Mouse (Mus musculus): Measurements from ENCODE around the gene Strap. TPM values are rescaled to one million over a fixed set of nuclear protein-coding genes. Genes with fewer than 3 reads are reported as not detected.
A peak's percentile ranks its signal among the peaks of the same experiment; 100 is the strongest.
"Not testable (repeated sequence)": the region's sequence is repeated elsewhere in the genome, so short reads cannot be mapped to it uniquely, and the experiment has no call there.

The Strap gene
- 10 to 100 TPM; 72.1 to 73.9 TPM for total RNA-seq (2021)
- long read RNA-seq, experiment 1, transcript Strap-201 (10 exons, 2,650 nt) = major isoform, 127 of 134 reads
- long read RNA-seq, experiment 1, partial matches to known transcripts = 6 of 134 reads
- long read RNA-seq, experiment 1, other reads (novel, unspliced or antisense) = 1 of 134 reads
- long read RNA-seq, experiment 2, transcript Strap-201 (10 exons, 2,650 nt) = major isoform, 131 of 137 reads
- long read RNA-seq, experiment 2, partial matches to known transcripts = 3 of 137 reads
- long read RNA-seq, experiment 2, other reads (novel, unspliced or antisense) = 3 of 137 reads

DNA sequence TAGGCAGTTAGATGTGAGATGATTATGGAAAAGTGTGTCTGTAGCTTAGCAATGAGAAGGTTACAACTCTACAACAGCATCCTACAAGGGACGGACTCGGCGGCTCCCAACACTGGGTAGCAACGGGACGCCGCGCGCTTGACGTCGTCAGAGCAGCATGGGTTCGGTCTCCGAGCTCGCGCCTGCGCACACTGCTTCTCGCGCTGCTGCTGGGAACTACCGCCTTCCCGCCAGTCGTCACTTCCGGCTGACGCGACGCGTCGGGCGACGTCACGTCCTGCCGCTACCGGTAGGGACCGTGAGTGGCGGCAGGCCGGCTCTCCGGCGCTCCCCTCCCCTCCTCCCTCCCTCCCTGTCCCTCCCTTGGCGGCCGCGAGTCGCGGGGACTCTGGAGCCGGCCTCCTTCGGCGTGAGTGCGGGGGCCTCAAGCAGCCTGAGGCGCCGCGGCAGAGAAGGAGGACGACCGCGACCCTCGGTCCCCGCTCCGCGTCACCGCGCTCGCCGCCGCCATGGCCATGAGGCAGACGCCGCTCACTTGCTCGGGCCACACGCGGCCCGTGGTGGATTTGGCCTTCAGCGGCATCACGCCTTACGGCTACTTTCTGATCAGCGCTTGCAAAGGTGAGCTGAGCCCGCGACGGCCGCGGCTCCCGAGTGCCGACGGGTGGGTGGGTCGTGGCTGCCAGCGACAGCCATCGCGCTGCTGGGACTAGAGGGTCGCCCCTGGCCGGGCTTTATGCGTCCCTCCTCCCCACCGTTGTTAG, at the start of gene Strap:
TSS of gene Strap (plus strand) at position 233 of the 764 bp plus-strand sequence.
- DNase-seq = peak; percentile 96
- intact Hi-C loops (cut with DNase I; ENCODE audit: low total_unique reads) = no loop called here

GRCm38 (mm10) chr6:137687667-137688066, 47.2 kb upstream of the Strap start:
- DNase-seq = no peak
- intact Hi-C loops (cut with DNase I; ENCODE audit: low total_unique reads) = no loop called here

DNA sequence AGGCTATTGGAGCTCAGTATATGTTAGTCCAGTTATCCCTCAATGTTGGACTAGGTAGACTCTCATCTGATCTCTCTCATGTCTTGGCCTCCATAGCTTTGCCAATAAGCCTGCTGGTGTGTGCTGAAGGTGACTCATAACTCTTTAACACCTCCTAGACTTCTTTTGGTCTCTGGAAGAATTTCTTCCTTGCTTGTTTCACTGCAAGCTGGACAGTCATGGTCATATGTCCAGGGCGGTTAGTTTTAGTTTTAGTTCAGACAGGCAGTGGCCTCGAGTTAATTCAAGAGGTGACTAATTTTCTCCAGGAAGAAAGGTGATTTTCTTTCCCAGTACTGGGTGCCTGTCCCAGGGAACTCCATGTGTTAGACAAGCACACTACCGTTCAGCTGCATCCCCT, 46.8 kb upstream of the Strap start:
- intact Hi-C loops (cut with DNase I; ENCODE audit: low total_unique reads) = no loop called here
- DNase-seq = no peak

- intact Hi-C loops (cut with DNase I; ENCODE audit: low total_unique reads) = no loop called here
- no peak for DNase-seq
Observed at GRCm38 (mm10) chr6:137688506-137689105, 46.3 kb upstream of the Strap start.

GRCm38 (mm10) chr6:137690550-137691119, 44.2 kb upstream of the Strap start:
- intact Hi-C loops (cut with DNase I; ENCODE audit: low total_unique reads) = no loop called here

DNA sequence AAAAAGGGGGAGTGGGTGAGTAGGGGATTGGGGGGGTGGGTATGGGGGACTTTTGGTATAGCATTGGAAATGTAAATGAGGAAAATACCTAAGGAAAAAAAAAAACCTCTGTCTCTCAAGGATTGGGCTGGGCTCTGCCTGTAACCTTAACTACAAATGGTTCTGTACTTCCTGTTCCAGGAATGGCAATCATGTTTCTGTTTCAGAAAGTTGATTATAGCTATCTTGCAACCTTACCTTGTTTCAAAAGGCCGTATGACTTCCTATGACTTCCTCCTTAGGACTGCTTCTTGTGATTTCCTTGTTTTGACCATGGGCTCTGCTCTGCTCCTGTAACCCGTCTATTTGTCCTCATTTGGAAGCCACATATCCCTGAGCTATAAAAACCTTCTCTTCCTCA, 40.6 kb upstream of the Strap start:
- intact Hi-C loops (cut with DNase I; ENCODE audit: low total_unique reads) = no loop called here
- no peak for DNase-seq

More at GRCm38 (mm10) chr6:137690550-137691119, 44.2 kb upstream of the Strap start:
- DNase-seq = no peak

- intact Hi-C loops (cut with DNase I; ENCODE audit: low total_unique reads) = no loop called here
- no peak for DNase-seq
Observed at GRCm38 (mm10) chr6:137695046-137695445, 39.8 kb upstream of the Strap start.

GRCm38 (mm10) chr6:137696445-137697204, 38.3 kb upstream of the Strap start:
- no peak for DNase-seq
- intact Hi-C loops (cut with DNase I; ENCODE audit: low total_unique reads) = no loop called here

GRCm38 (mm10) chr6:137699434-137699833, 35.4 kb upstream of the Strap start:
- intact Hi-C loops (cut with DNase I; ENCODE audit: low total_unique reads) = no loop called here
- no peak for DNase-seq

- intact Hi-C loops (cut with DNase I; ENCODE audit: low total_unique reads) = no loop called here
- DNase-seq = no peak
Observed at GRCm38 (mm10) chr6:137702186-137702585, 32.7 kb upstream of the Strap start.

GRCm38 (mm10) chr6:137702918-137703317, 32.0 kb upstream of the Strap start:
- intact Hi-C loops (cut with DNase I; ENCODE audit: low total_unique reads) = no loop called here
- DNase-seq = no peak

DNA sequence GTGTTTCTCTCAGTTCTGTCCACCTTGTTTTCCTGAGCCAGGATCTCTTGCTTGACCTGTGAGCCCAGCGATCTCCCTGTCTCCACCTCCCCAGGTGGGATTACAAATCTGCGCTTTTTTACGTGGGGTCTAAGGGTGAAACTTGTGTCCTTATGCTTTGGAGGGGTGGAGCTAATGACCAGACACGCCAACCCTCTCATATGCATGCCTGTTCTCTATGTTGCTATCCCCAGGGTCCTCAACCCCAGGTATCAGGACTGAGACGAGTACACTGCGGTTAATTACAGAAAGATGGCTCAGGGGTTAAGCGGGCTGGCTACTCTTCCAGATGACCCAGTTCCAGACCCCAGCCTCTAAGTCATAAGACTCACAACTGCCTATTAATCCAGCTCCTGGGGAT, 31.4 kb upstream of the Strap start:
- intact Hi-C loops (cut with DNase I; ENCODE audit: low total_unique reads) = no loop called here

GRCm38 (mm10) chr6:137704300-137704939, 30.5 kb upstream of the Strap start:
- intact Hi-C loops (cut with DNase I; ENCODE audit: low total_unique reads) = no loop called here
- DNase-seq = peak; percentile 26

More for the DNA sequence above, 31.4 kb upstream of the Strap start:
- DNase-seq = no peak

- DNase-seq = no peak
- intact Hi-C loops (cut with DNase I; ENCODE audit: low total_unique reads) = no loop called here
Observed at GRCm38 (mm10) chr6:137706209-137706608, 28.7 kb upstream of the Strap start.

GRCm38 (mm10) chr6:137708726-137709405, 26.0 kb upstream of the Strap start:
- intact Hi-C loops (cut with DNase I; ENCODE audit: low total_unique reads) = not testable (repeated sequence)

DNA sequence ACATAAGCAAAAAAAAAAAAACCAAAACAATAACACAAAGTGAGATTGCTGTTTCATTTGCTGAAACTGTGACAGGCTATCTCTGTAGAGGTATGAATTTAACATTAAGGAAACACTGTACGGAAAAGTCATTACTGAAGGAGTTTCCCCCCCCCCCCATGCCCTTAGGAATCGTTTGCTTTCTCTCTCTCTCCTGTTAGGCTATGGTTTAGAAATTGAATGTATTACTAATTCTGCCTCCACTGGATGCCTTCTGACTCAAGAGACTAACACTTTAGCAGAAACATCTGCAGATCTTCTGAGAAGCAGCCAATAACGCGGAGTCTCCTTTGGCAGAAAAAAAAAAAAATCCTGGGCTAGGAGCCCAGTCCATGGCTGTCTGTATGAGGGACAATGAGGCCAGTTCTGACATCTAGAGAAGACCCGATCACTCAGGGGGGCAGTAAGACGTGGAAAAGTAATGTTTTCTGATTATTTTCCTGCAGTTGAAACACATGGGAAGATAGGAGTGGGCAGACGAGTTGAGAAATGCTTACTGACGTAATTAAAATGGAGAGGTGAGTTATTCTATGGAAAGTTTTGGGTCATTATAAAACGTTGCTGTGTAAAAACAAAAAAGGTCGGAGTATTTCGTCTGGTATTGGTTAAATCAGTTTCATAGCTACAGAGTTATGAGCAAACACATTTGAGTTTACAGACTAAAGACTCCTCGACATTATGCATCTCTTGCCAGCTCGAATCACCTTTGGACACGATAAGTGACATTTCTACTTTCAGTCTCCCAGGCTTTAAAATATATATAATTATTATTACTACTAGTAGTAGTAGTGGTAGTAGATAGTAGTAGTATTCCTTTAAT, 24.5 kb upstream of the Strap start:
- DNase-seq = no peak
- intact Hi-C loops (cut with DNase I; ENCODE audit: low total_unique reads) = loop anchor here (10.0 kb wide), 1 partner anchor 56 kb away; the partner anchor contains the start of gene Eps8

More at GRCm38 (mm10) chr6:137708726-137709405, 26.0 kb upstream of the Strap start:
- DNase-seq = not testable (repeated sequence)

- DNase-seq = no peak
- intact Hi-C loops (cut with DNase I; ENCODE audit: low total_unique reads) = loop anchor here (10.0 kb wide), 1 partner anchor 58 kb away; the partner anchor contains the start of gene Eps8
Observed at GRCm38 (mm10) chr6:137712654-137713309, 22.1 kb upstream of the Strap start.

All from gastrocnemius, postnatal 14 days (tissue).